Comparison of ENCODE assay signal across 15 mouse cellular contexts in genomic region chr4:125397007-125397461, GRCm38 (mm10).
DNase-seq lines count a peak whose midpoint lies in the region; ATAC-seq and TF ChIP-seq lines count a peak whose summit lies in the region.
"Had no signal": no experiment of that assay in that cellular context is flagged by ENCODE, and none has a peak within 500 bp of the region (broad histone marks: within the 10 kb centered on the region; RNA-seq: fewer than 3 reads in every experiment).

No protein-coding gene starts in this region.

- 67% methylated on average over 12 of the region's 12 CpGs for WGBS in hindbrain, postnatal 0 days
- WGBS in hindbrain, embryonic 16.5 days = 68% methylated on average over 12 of the region's 12 CpGs

- H3K9me3 ChIP-seq in hindbrain, postnatal 0 days (ENCODE audit: low read length) = no peaks in the 10 kb centered on the region
- no peaks in the 10 kb centered on the region for H3K9me3 ChIP-seq in hindbrain, embryonic 16.5 days (ENCODE audit: control insufficient read depth, low read length)
- H3K9me3 ChIP-seq: limb, embryonic 13.5 days had no signal

- intact Hi-C loops in left cerebral cortex, adult 2 months (cut with DNase I) = loop anchor here (2.0 to 10.0 kb wide), 5 partner anchors 78 to 418 kb away; no protein-coding TSS in a partner anchor

- no peak overlapping the region for H3K9ac ChIP-seq in hindbrain, postnatal 0 days (replicated peaks; ENCODE audit: low read length)
- no peak overlapping the region for H3K9ac ChIP-seq in hindbrain, embryonic 16.5 days (ENCODE audit: low read depth, low read length)
- H3K9ac ChIP-seq: limb, embryonic 13.5 days; liver, postnatal 0 days had no signal

- ATAC-seq in hindbrain, postnatal 0 days = no peak
- ATAC-seq in hindbrain, embryonic 16.5 days = no peak
- ATAC-seq: liver, postnatal 0 days had no signal

- no peak for TF ChIP-seq POLR2A in cortical plate, adult 2 months (IDR thresholded peaks at IDR 0.05; ENCODE audit: extremely low read depth, insufficient read depth, low read length)

- TF ChIP-seq CTCF in hindbrain, postnatal 0 days (IDR thresholded peaks at IDR 0.05; ENCODE audit: low read depth) = peak; percentile 22
- TF ChIP-seq CTCF in cortical plate, adult 2 months (IDR thresholded peaks at IDR 0.05; ENCODE audit: extremely low read depth, insufficient read depth, low read length) = peak; percentile 34
- peak; percentile 31 for TF ChIP-seq CTCF in left cerebral cortex, adult 2 months (IDR thresholded peaks at IDR 0.05)

- no peaks in the 10 kb centered on the region; the same call in 1 of the 2 replicates for H3K4me1 ChIP-seq in hindbrain, postnatal 0 days (ENCODE audit: insufficient read depth, low read length)
- H3K4me1 ChIP-seq in hindbrain, embryonic 16.5 days (ENCODE audit: control insufficient read depth, insufficient read depth, low read depth, low read length) = peaks cover 11% of the 10 kb centered on the region
- peaks cover 6% of the 10 kb centered on the region for H3K4me1 ChIP-seq in cortical plate, adult 2 months (ENCODE audit: control insufficient read depth, insufficient read depth, low read length)
- H3K4me1 ChIP-seq: limb, embryonic 13.5 days had no signal

- H3K27ac ChIP-seq in hindbrain, postnatal 0 days = no peak overlapping the region
- no peak overlapping the region for H3K27ac ChIP-seq in hindbrain, embryonic 16.5 days (ENCODE audit: low read depth, low read length)
- peak overlapping the region; percentile 8; the same call in 1 of the 2 replicates for H3K27ac ChIP-seq in cortical plate, adult 2 months (ENCODE audit: insufficient read depth, low read length)
- H3K27ac ChIP-seq in left cerebral cortex, adult 2 months = peak overlapping the region; percentile 71
- H3K27ac ChIP-seq: heart, adult 2 months; limb, embryonic 13.5 days had no signal

- H3K4me2 ChIP-seq in hindbrain, postnatal 0 days (ENCODE audit: low read depth, low read length) = no peak overlapping the region
- no peak overlapping the region for H3K4me2 ChIP-seq in hindbrain, embryonic 16.5 days (ENCODE audit: low read length)
- H3K4me2 ChIP-seq: limb, embryonic 13.5 days had no signal

- no peaks in the 10 kb centered on the region for H3K27me3 ChIP-seq in hindbrain, postnatal 0 days (ENCODE audit: insufficient read depth, low read length)
- no peaks in the 10 kb centered on the region for H3K27me3 ChIP-seq in hindbrain, embryonic 16.5 days (replicated peaks; ENCODE audit: control insufficient read depth, insufficient read depth, low read length)

- DNase-seq in hindbrain, postnatal 0 days (ENCODE audit: low spot score) = no peak
- DNase-seq in left cerebral cortex, adult 2 months (ENCODE audit: extremely low spot score in 1 of 2, low spot score in 2 of 2) = peak; percentile 64 to 72
- DNase-seq in right cerebral cortex, postnatal 25 days = peak; percentile 83
- no peak for DNase-seq in lung, postnatal 14 days
- DNase-seq in thymus, postnatal 10 days (ENCODE audit: low spot score in 2 of 2) = no peak
- no peak for DNase-seq in adrenal gland, postnatal 14 days
- DNase-seq: cerebellum, adult 8-10 months; heart, adult 2 months; heart, postnatal 10 days; liver, postnatal 0 days; spleen, adult 18-20 months; thymus, postnatal 14 days had no signal

- H3K4me3 ChIP-seq in hindbrain, postnatal 0 days (ENCODE audit: low read length) = no peak overlapping the region
- no peak overlapping the region for H3K4me3 ChIP-seq in hindbrain, embryonic 16.5 days (ENCODE audit: low read length)
- no peak overlapping the region for H3K4me3 ChIP-seq in cortical plate, adult 2 months (ENCODE audit: insufficient read depth, low read length)
- no peak overlapping the region for H3K4me3 ChIP-seq in left cerebral cortex, adult 2 months
- H3K4me3 ChIP-seq: heart, adult 2 months; limb, embryonic 13.5 days had no signal

- H3K36me3 ChIP-seq in hindbrain, postnatal 0 days (ENCODE audit: insufficient read depth, low read length) = no peaks in the 10 kb centered on the region
- H3K36me3 ChIP-seq in hindbrain, embryonic 16.5 days (ENCODE audit: control insufficient read depth, insufficient read depth, low read length) = no peaks in the 10 kb centered on the region
- H3K36me3 ChIP-seq: limb, embryonic 13.5 days had no signal

Comparison
In these comparisons a context has a peak if more than half of its experiments do, and no peak if none do; other contexts are left out.
1. DNase-seq: peak in left cerebral cortex, adult 2 months (2 of 2) and right cerebral cortex, postnatal 25 days (single experiment); none in hindbrain, postnatal 0 days (single experiment), lung, postnatal 14 days (single experiment), thymus, postnatal 10 days (0 of 2) and adrenal gland, postnatal 14 days (single experiment).
2. H3K27ac ChIP-seq: peak in cortical plate, adult 2 months (single experiment) and left cerebral cortex, adult 2 months (single experiment); none in hindbrain, postnatal 0 days (single experiment) and hindbrain, embryonic 16.5 days (single experiment).
3. Peak in every context shown above with its lines, with median percentiles within 50 percentile points of each other: CTCF ChIP-seq.